Mouse (Mus musculus): Measurements from ENCODE around the gene Trim25. TPM values are rescaled to one million over a fixed set of nuclear protein-coding genes. Genes with fewer than 3 reads are reported as not detected.

Gene Trim25
- total and polyA plus RNA-seq, 3 experiments = 6.1 to 41.2 (median 19.5) TPM

GRCm38 (mm10) chr11:88950640-88951250 is 48.4 kb upstream of the Trim25 start:
- DNase-seq (ENCODE audit: extremely low read depth) = no peak
- H3K4me3 ChIP-seq (replicated peaks in 1 of 3; ENCODE audit: low read depth in 2 of 3, low read length in 2 of 3, poor library complexity in 1 of 3) = peak overlapping the region; percentile 7 to 47 (median 34)
- H3K36me3 ChIP-seq (replicated peaks in 1 of 2; ENCODE audit: control insufficient read depth in 1 of 2, insufficient read depth in 1 of 2, low read length in 1 of 2) = peaks cover 27 to 57% of the 10 kb centered on the region in 2 experiments
- H3K27ac ChIP-seq (ENCODE audit: insufficient read depth, low read depth) = peak overlapping the region; percentile 78
- no peaks in the 10 kb centered on the region for H3K9me3 ChIP-seq (replicated peaks; ENCODE audit: low read length)
- H3K4me2 ChIP-seq (ENCODE audit: insufficient read depth, low read depth, poor library complexity, severe bottlenecking) = peak overlapping the region; percentile 57
- H3K9ac ChIP-seq (ENCODE audit: insufficient read depth, low read depth) = peak overlapping the region; percentile 53
- H3K27me3 ChIP-seq (replicated peaks) = no peaks in the 10 kb centered on the region
- dilution Hi-C loops (cut with MboI; ENCODE audit: extremely low pct_ligation_motif_present, extremely low pct_unique_long_range_greater_than_20kb, low sequenced_read_pairs) = no loop called here
- H3K4me1 ChIP-seq (ENCODE audit: control insufficient read depth in 1 of 2, insufficient read depth in 2 of 2) = peaks cover 23 to 77% of the 10 kb centered on the region in 2 experiments
- TF ChIP-seq PAX5 (IDR thresholded peaks at IDR 0.05; ENCODE audit: low read length) = no peak
- peak; percentile 4 for TF ChIP-seq POLR2A (IDR thresholded peaks at IDR 0.05; ENCODE audit: low read depth, low read length)
- TF ChIP-seq USF2 (conservative IDR thresholded peaks at IDR 0.05; ENCODE audit: low read depth, low read length) = no peak
- TF ChIP-seq HCFC1 (IDR thresholded peaks at IDR 0.05; ENCODE audit: low read depth, low read length) = no peak
- no peak for TF ChIP-seq ZKSCAN1 (IDR thresholded peaks at IDR 0.05; ENCODE audit: borderline replicate concordance, low read depth, low read length)
- TF ChIP-seq SIN3A (IDR thresholded peaks at IDR 0.05; ENCODE audit: low read length) = no peak
- TF ChIP-seq EP300 (IDR thresholded peaks at IDR 0.05; ENCODE audit: low read length) = no peak
- TF ChIP-seq TBP (conservative IDR thresholded peaks at IDR 0.05; ENCODE audit: low read depth, low read length) = no peak
- TF ChIP-seq POLR2AphosphoS2 (IDR thresholded peaks at IDR 0.05; ENCODE audit: low read depth, low read length) = no peak
- TF ChIP-seq SMC3 (IDR thresholded peaks at IDR 0.05; ENCODE audit: low read depth, low read length) = no peak
- TF ChIP-seq ZMIZ1 (IDR thresholded peaks at IDR 0.05; ENCODE audit: low read depth, low read length) = no peak
- TF ChIP-seq RCOR1 (conservative IDR thresholded peaks at IDR 0.05; ENCODE audit: low read depth, low read length) = no peak
- no peak for TF ChIP-seq MAX (IDR thresholded peaks at IDR 0.05; ENCODE audit: low read length)
- TF ChIP-seq BHLHE40 (IDR thresholded peaks at IDR 0.05; ENCODE audit: low read depth, low read length) = no peak
- 0 out of 2 replicates have a peak, but pooled peaks have one; percentile 49 for TF ChIP-seq UBTF (IDR thresholded peaks at IDR 0.05; ENCODE audit: low read depth, low read length)
- TF ChIP-seq USF1 (IDR thresholded peaks at IDR 0.05; ENCODE audit: low read depth, low read length) = no peak
- no peak for TF ChIP-seq KAT2A (IDR thresholded peaks at IDR 0.05; ENCODE audit: insufficient replicate concordance, low read length)
- TF ChIP-seq JUN (IDR thresholded peaks at IDR 0.05; ENCODE audit: insufficient read depth, low read depth, low read length) = no peak
- peak; percentile 28; the same call in 1 of the 2 replicates for TF ChIP-seq ZNF384 (IDR thresholded peaks at IDR 0.05; ENCODE audit: low read depth, low read length)
- in situ Hi-C loops (cut with MboI; ENCODE audit: low pct_ligation_motif_present, low pct_unique_long_range_greater_than_20kb, low sequenced_read_pairs) = loop anchor here (5.0 kb wide), 2 partner anchors 43 to 98 kb away; no protein-coding TSS in a partner anchor
- H3K79me2 ChIP-seq (replicated peaks; ENCODE audit: control insufficient read depth, extremely low read depth, insufficient read depth, poor library complexity, severe bottlenecking) = peaks cover 39% of the 10 kb centered on the region

DNA sequence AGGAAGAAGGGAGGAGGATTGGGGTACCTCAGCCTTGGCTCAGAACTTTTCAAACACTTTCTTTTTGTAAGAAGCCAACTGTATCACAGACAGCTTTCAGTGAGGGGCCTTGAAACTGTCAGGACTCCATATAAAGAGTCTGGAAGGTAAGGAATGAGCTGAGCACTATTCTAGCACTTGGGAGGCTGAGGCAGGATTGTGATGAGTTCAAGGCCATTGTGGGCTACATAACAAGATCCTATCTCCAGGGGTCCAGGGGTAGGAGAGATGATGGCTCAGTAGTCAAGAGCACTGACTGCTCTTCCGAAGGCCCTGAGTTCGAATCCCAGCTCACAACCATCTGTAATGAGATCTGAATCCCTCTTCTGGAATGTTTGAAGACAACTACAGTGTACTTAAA is 47.6 kb upstream of the Trim25 start:
- peaks cover 20 to 50% of the 10 kb centered on the region in 2 experiments for H3K36me3 ChIP-seq (replicated peaks in 1 of 2; ENCODE audit: control insufficient read depth in 1 of 2, insufficient read depth in 1 of 2, low read length in 1 of 2)
- no peak overlapping the region for H3K9ac ChIP-seq (ENCODE audit: insufficient read depth, low read depth)
- in situ Hi-C loops (cut with MboI; ENCODE audit: low pct_ligation_motif_present, low pct_unique_long_range_greater_than_20kb, low sequenced_read_pairs) = loop anchor here (5.0 kb wide), 2 partner anchors 44 to 99 kb away; no protein-coding TSS in a partner anchor
- dilution Hi-C loops (cut with MboI; ENCODE audit: extremely low pct_ligation_motif_present, extremely low pct_unique_long_range_greater_than_20kb, low sequenced_read_pairs) = no loop called here
- no peak for DNase-seq (ENCODE audit: extremely low read depth)
- 0 out of 2 replicates have a peak, but pooled peaks have one; percentile 19 for TF ChIP-seq SIN3A (IDR thresholded peaks at IDR 0.05; ENCODE audit: low read length)
- TF ChIP-seq NELFE (IDR thresholded peaks at IDR 0.05; ENCODE audit: low read depth, low read length) = no peak
- no peak for TF ChIP-seq UBTF (IDR thresholded peaks at IDR 0.05; ENCODE audit: low read depth, low read length)
- TF ChIP-seq TBP (conservative IDR thresholded peaks at IDR 0.05; ENCODE audit: low read depth, low read length) = no peak
- TF ChIP-seq MAZ (IDR thresholded peaks at IDR 0.05; ENCODE audit: low read depth, low read length) = 0 out of 2 replicates have a peak, but pooled peaks have one; percentile 12
- 0 out of 2 replicates have a peak, but pooled peaks have one; percentile 15 for TF ChIP-seq NRF1 (IDR thresholded peaks at IDR 0.05; ENCODE audit: low read depth, low read length)
- 0 out of 2 replicates have a peak, but pooled peaks have one; percentile 14 for TF ChIP-seq RCOR1 (conservative IDR thresholded peaks at IDR 0.05; ENCODE audit: low read depth, low read length)
- no peak overlapping the region for H3K4me3 ChIP-seq (replicated peaks in 1 of 3; ENCODE audit: low read depth in 2 of 3, low read length in 2 of 3, poor library complexity in 1 of 3)
- 0 out of 2 replicates have a peak overlapping the region, but pooled peaks have one; percentile 0 for H3K4me2 ChIP-seq (ENCODE audit: insufficient read depth, low read depth, poor library complexity, severe bottlenecking)
- no peaks in the 10 kb centered on the region for H3K27me3 ChIP-seq (replicated peaks)
- peaks cover 39% of the 10 kb centered on the region for H3K79me2 ChIP-seq (replicated peaks; ENCODE audit: control insufficient read depth, extremely low read depth, insufficient read depth, poor library complexity, severe bottlenecking)
- H3K4me1 ChIP-seq (ENCODE audit: control insufficient read depth in 1 of 2, insufficient read depth in 2 of 2) = peaks cover 23 to 71% of the 10 kb centered on the region in 2 experiments
- H3K27ac ChIP-seq (ENCODE audit: insufficient read depth, low read depth) = peak overlapping the region; percentile 62
- no peaks in the 10 kb centered on the region for H3K9me3 ChIP-seq (replicated peaks; ENCODE audit: low read length)
